Mouse (Mus musculus) midbrain, embryonic 14.5 days (tissue): Measurements from ENCODE around the gene Ttc9c. TPM values are rescaled to one million over a fixed set of nuclear protein-coding genes. Genes with fewer than 3 reads are reported as not detected.
"Not testable (repeated sequence)": the region's sequence is repeated elsewhere in the genome, so short reads cannot be mapped to it uniquely, and the experiment has no call there.

ENCODE experiments used
- ATAC-seq: fragments of 200-750 bp; cut with Nextera tagmentation; 2 replicates; pipeline ENCODE4 v1.8.0; 2017; ENCODE audit warnings: moderate number of reproducible peaks, moderate library complexity; ENCODE audit not compliant: low FRiP score, low TSS enrichment
- DNase-seq: peaks from one replicate; pipeline ENCODE4 v3.0.0-alpha.2; 2015
- H3K27ac ChIP-seq: fragments of 300-500 bp; sonication (generic); replicated peaks from 2 replicates; pipeline ENCODE4 v1.5.1; 2014; ENCODE audit warnings: mild to moderate bottlenecking, low read depth, low read length, moderate library complexity
- H3K27me3 ChIP-seq: fragments of 300-500 bp; sonication (generic); 2 replicates; pipeline ENCODE4 v1.6.1; 2014; ENCODE audit warnings: low read length, control low read depth, mixed read lengths; ENCODE audit not compliant: control insufficient read depth, insufficient read depth
- H3K36me3 ChIP-seq: fragments of 300-500 bp; sonication (generic); 2 replicates; pipeline ENCODE4 v1.6.1; 2014; ENCODE audit warnings: low read length, control low read depth; ENCODE audit not compliant: control insufficient read depth, insufficient read depth
- H3K4me1 ChIP-seq: fragments of 300-500 bp; sonication (generic); 2 replicates; pipeline ENCODE4 v1.6.1; 2014; ENCODE audit warnings: mild to moderate bottlenecking, antibody characterized with exemption, low read length, control low read depth; ENCODE audit not compliant: control insufficient read depth, insufficient read depth
- H3K4me2 ChIP-seq: fragments of 300-500 bp; sonication (generic); 2 replicates; pipeline ENCODE4 v1.6.1; 2014; ENCODE audit warnings: mild to moderate bottlenecking, low read length, moderate library complexity
- H3K4me3 ChIP-seq: fragments of 300-500 bp; sonication (generic); replicated peaks from 2 replicates; pipeline ENCODE4 v1.5.1; 2014; ENCODE audit warnings: low read depth, low read length
- H3K9ac ChIP-seq: fragments of 300-500 bp; sonication (generic); replicated peaks from 2 replicates; pipeline ENCODE4 v1.6.1; 2014; ENCODE audit warnings: mild to moderate bottlenecking, low read length, moderate library complexity
- H3K9me3 ChIP-seq: fragments of 300-500 bp; sonication (generic); 2 replicates; pipeline ENCODE4 v1.6.1; 2016; ENCODE audit warnings: low read length, control low read depth, mixed read lengths; ENCODE audit not compliant: control insufficient read depth
- WGBS: fragments of 180-500 bp; shearing (Covaris S2); extraction: QIAGEN DNeasy Blood & Tissue Kit; methylation state at CpG from one replicate; pipeline ENCODE4 v1.1.7; 2014; 5-methylcytosine and 5-hydroxymethylcytosine counted together
- polyA plus RNA-seq: library from polyadenylated mRNA; unstranded; fragments of >200 nt; fragmentation: Nextera tagmentation; extraction: Ambion mirVana; gene quantifications from 2 replicates; pipeline ENCODE4 v1.2.1, GENCODE M21; 2014

The Ttc9c gene
- polyA plus RNA-seq, 1 experiment from 2014 or later: 55.8 TPM

DNA sequence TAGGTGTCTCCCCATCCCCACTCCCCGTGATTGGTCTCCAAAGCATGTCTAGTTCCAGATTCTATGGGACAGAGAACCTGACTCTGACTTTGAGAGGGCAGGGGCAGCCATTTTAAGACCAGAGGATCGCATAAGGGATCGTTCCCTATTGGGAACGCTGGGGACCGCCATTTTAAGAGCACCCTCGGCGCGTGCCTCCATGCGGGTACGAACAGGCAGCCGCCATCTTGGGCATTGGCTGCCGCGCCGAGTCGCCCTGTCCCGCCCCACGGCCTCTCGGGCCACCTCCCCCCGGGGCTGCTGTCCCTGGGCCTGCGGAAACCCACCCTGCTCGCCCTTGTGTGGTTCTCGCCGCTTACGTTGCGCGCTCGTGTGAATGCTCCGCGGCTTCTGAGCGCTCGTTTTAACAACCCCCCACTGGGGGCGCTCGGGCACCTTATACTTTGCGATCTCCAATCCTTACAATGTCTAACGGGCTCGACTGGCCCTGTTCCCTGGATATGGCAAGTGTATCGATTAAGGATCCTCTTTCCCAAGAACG is 18.2 kb upstream of the Ttc9c start, which contains the start of gene Bscl2:
Gene Bscl2 (plus strand): TSS at position 217 of the 541 bp plus-strand sequence.
- H3K4me1 ChIP-seq: peaks cover 25% of the 10 kb centered on the region
- H3K4me3 ChIP-seq: peak within 1 kb of the TSS; percentile 68
- WGBS: under 1% methylated on average over 38 of the region's 38 CpGs
- DNase-seq (peak; percentile 94), ATAC-seq (peak; percentile 71)
- peak within 1 kb of the TSS; percentile 81 for H3K4me2 ChIP-seq
- H3K9ac ChIP-seq: peak within 1 kb of the TSS; percentile 86
- no peaks in the 10 kb centered on the region for H3K27me3 ChIP-seq
- H3K9me3 ChIP-seq: no peaks in the 10 kb centered on the region
- H3K27ac ChIP-seq: peak within 1 kb of the TSS; percentile 99
- peaks cover 43% of the 10 kb centered on the region for H3K36me3 ChIP-seq

DNA sequence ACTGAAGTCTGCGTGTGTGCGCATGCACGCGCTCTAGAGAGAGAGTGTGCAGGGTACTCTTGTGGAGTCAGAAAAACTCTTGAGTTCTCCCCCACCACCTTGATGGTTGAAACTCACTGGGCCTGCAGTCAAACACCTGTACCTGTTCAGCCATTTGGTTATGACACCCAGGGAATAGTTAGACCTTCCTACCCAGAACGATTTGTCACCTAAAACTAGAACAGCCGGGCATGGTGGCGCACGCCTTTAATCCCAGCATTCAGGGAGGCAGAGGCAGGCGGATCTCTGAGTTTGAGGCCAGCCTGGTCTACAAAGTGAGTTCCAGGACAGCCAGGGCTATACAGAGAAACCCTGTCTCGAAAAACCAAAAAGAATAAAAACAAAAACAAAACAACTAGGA is 17.2 kb upstream of the Ttc9c start:
- peaks cover 25% of the 10 kb centered on the region for H3K4me1 ChIP-seq
- H3K9ac ChIP-seq, ATAC-seq, H3K4me3 ChIP-seq, H3K9me3 ChIP-seq, DNase-seq, H3K27me3 ChIP-seq: not testable (repeated sequence)
- H3K36me3 ChIP-seq: peaks cover 50% of the 10 kb centered on the region
- H3K27ac ChIP-seq: peak overlapping the region; percentile 99
- 95% methylated on average over 10 of the region's 10 CpGs for WGBS
- peak overlapping the region; percentile 81 for H3K4me2 ChIP-seq

DNA sequence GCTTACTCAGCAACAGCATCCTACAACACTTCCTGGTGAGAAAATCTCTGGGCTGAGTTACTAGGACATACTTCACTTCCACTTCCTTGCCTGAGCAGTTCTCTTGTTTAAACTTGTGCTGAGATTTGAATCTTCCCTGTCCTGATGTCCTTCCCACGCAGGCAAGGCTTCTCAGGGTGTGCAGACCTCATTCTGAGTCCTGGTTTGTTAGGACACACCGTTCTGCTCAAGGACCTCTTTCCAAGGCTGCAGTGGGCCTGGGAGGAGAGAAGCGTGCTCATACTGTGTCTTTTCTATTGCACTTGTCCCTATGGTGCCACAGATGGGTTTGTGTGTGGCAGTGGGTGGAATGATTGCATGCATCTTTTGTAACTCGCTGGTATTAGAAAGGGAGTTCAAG is 13.8 kb upstream of the Ttc9c start:
- 93% methylated on average over 4 of the region's 4 CpGs for WGBS
- H3K9ac ChIP-seq: no peak overlapping the region
- H3K4me3 ChIP-seq: no peak overlapping the region
- DNase-seq (no peak), ATAC-seq (no peak)
- H3K27me3 ChIP-seq: no peaks in the 10 kb centered on the region
- no peak overlapping the region for H3K27ac ChIP-seq
- H3K4me2 ChIP-seq: no peak overlapping the region
- peaks cover 7% of the 10 kb centered on the region; the same call in 1 of the 2 replicates for H3K4me1 ChIP-seq
- H3K9me3 ChIP-seq: no peaks in the 10 kb centered on the region
- H3K36me3 ChIP-seq: peaks cover 80% of the 10 kb centered on the region

DNA sequence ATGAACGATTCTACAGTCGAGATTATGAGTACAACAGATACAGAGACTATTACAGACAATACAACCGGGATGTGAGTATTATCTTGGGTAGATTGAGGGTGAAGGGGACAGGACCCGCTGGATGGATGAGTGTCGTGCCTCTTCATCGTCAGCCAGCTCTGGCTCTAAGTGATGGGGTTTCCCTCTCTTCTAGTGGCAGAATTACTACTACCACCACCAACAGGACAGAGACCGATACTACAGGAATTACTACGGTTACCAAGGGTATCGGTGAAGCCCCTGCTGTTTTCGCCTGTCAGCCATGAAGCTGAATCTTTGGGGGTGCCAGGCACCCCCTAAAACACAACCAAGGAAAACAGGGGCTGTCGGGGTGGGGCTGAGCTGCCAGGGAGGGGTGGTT is 12.1 kb upstream of the Ttc9c start:
- H3K9me3 ChIP-seq: no peaks in the 10 kb centered on the region
- no peak overlapping the region for H3K4me2 ChIP-seq
- ATAC-seq (no peak), DNase-seq (peak; percentile 24)
- H3K4me1 ChIP-seq: peaks cover 2% of the 10 kb centered on the region; the same call in 1 of the 2 replicates
- WGBS: 82% methylated on average over 11 of the region's 11 CpGs
- H3K27ac ChIP-seq: no peak overlapping the region
- no peak overlapping the region for H3K9ac ChIP-seq
- peaks cover 97% of the 10 kb centered on the region for H3K36me3 ChIP-seq
- no peak overlapping the region for H3K4me3 ChIP-seq
- H3K27me3 ChIP-seq: no peaks in the 10 kb centered on the region

DNA sequence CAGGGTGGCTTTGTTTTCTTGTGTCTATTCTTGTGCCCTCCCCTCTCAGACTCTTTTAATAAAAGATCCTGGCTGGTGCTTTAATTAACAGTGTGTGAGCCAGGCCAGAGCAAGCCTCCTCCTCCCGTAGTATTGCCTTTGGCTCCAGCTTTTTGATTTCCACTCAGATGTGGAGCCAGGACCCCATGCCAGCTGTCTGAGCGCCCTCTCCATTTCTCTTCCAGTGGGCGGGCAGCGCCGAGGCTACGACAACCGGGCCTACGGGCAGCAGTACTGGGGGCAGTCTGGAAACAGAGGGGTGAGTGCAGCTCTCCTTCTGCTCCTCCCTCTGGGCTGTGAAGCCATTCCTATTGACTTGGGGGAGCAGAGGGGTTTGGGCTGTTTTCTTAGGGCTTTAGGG is 11.5 kb upstream of the Ttc9c start:
- H3K27me3 ChIP-seq: no peaks in the 10 kb centered on the region
- no peak for DNase-seq

DNA sequence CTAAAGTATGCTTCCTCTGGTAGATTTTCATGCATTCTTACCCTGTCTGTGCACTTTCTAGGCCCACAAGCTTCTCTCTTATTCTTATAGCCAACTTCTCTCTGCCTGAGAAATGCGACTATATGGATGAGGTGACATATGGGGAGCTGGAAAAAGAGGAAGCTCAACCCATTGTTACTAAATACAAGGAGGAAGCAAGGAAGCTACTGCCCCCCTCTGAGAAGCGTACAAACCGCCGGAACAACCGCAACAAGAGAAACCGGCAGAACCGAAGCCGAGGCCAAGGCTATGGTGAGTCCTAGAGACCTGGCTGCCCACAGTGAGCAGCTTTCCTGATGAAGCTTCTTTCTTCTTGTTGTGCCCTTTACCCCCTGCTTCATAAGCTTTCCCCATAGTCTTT is 10.5 kb upstream of the Ttc9c start, which contains the start of gene AC129217.1:
Gene AC129217.1 (plus strand): TSS at position 114 of the 400 bp plus-strand sequence.
- WGBS: 86% methylated on average over 8 of the region's 8 CpGs

More for the DNA sequence above, 11.5 kb upstream of the Ttc9c start:
- no peak for ATAC-seq
- Histone ChIP-seq H3K4me3 (no peak overlapping the region), H3K36me3 (peaks cover 99% of the 10 kb centered on the region), H3K4me2 (no peak overlapping the region), H3K4me1 (no peaks in the 10 kb centered on the region), H3K9ac (no peak overlapping the region), H3K9me3 (no peaks in the 10 kb centered on the region), H3K27ac (no peak overlapping the region)
- 95% methylated on average over 8 of the region's 8 CpGs for WGBS

DNA sequence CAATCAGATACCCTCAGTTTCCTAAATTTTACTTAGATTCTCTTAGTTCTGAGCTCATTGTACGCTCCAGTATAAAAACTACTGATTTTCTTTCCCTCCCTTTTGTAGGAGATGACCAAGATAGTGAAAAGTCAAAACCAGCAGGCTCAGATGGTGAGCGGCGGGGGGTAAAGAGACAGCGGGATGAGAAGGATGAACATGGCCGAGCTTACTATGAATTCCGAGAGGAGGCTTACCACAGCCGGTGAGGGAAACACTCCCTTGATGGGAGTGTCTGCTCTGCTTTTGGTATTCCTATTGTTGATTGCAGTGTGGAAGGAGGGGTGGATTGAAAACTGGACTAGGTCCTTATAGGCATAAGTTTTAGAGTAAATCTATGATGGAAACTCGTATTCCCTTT is 3.6 kb upstream of the Ttc9c start:
- DNase-seq (no peak), ATAC-seq (no peak)

More for the DNA sequence above, 10.5 kb upstream of the Ttc9c start, which contains the start of gene AC129217.1:
- peaks cover 97% of the 10 kb centered on the region for H3K36me3 ChIP-seq
- no peak for ATAC-seq
- H3K4me2 ChIP-seq: no peak within 1 kb of the TSS
- H3K4me1 ChIP-seq: no peaks in the 10 kb centered on the region
- no peaks in the 10 kb centered on the region for H3K9me3 ChIP-seq
- no peaks in the 10 kb centered on the region for H3K27me3 ChIP-seq
- H3K9ac ChIP-seq: no peak within 1 kb of the TSS
- no peak within 1 kb of the TSS for H3K27ac ChIP-seq
- no peak for DNase-seq
- H3K4me3 ChIP-seq: no peak within 1 kb of the TSS

DNA sequence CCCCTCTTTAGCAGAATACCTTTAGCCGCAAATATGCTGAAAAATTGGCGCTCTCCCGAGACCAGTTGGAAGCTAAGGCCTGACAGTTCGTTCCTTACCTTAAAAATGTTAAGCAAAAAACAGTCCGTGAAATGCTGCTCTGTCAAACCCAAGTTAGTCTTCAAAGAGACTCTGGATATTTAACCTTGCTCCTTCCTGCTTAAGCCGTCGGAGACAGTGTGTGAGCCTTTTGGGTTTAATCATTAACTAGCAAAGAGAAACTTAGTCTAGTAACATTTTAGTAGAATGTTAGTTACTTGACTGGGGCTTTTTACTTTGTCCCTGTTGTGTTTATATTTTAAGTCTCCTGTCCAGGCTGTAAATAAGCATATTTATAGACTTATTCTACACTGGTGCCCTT is 2.0 kb upstream of the Ttc9c start:
- H3K36me3 ChIP-seq: peaks cover 43% of the 10 kb centered on the region
- DNase-seq (no peak), ATAC-seq (no peak)
- 2% methylated on average over 7 of the region's 7 CpGs for WGBS
- no peaks in the 10 kb centered on the region for H3K9me3 ChIP-seq
- peak overlapping the region; percentile 79 for H3K4me2 ChIP-seq
- H3K9ac ChIP-seq: peak overlapping the region; percentile 92
- no peak overlapping the region for H3K27ac ChIP-seq
- no peaks in the 10 kb centered on the region for H3K27me3 ChIP-seq
- peaks cover 37% of the 10 kb centered on the region for H3K4me1 ChIP-seq
- H3K4me3 ChIP-seq: peak overlapping the region; percentile 98

More for the DNA sequence above, 3.6 kb upstream of the Ttc9c start:
- Histone ChIP-seq H3K4me2 (peak overlapping the region; percentile 79), H3K9ac (peak overlapping the region; percentile 92; the same call in 1 of the 2 replicates), H3K4me3 (peak overlapping the region; percentile 98), H3K36me3 (peaks cover 50% of the 10 kb centered on the region), H3K9me3 (no peaks in the 10 kb centered on the region), H3K27me3 (no peaks in the 10 kb centered on the region), H3K4me1 (peaks cover 24% of the 10 kb centered on the region), H3K27ac (no peak overlapping the region)
- WGBS: 55% methylated on average over 8 of the region's 8 CpGs

DNA sequence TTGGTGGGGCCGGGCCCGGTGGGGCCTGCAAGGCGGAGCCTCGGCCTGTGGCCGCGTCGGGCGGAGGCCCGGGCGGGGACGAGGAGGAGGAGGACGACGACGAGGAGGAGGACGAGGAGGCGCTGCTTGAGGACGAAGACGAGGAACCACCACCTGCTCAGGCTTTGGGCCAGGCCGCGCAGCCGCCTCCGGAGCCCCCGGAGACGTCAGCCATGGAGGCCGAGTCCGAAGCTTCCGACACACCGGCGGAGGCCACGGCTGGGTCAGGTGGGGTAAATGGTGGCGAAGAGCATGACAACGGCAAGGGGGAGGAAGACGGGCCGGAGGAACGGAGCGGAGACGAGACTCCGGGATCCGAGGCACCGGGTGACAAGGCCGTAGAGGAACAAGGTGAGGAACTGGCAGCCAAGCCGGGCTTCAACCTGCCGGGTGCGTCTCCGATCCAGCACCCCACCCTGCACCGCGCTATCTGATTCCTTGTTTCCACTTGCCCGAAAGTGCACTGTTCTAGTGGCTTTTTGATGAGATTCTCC is 1.4 kb upstream of the Ttc9c start:
- WGBS: under 1% methylated on average over 48 of the region's 48 CpGs
- peak overlapping the region; percentile 79 for H3K4me2 ChIP-seq

More for the DNA sequence above, 1.4 kb upstream of the Ttc9c start:
- peak; percentile 15 for ATAC-seq
- Histone ChIP-seq H3K9ac (peak overlapping the region; percentile 92), H3K27me3 (no peaks in the 10 kb centered on the region), H3K9me3 (no peaks in the 10 kb centered on the region), H3K36me3 (peaks cover 41% of the 10 kb centered on the region), H3K4me1 (peaks cover 37% of the 10 kb centered on the region), H3K27ac (peak overlapping the region; percentile 94), H3K4me3 (peak overlapping the region; percentile 98)
- no peak for DNase-seq
